Mouse (Mus musculus) MEL-GATA-1-ER (cell line): ENCODE data around the gene Sgta.
"Not testable (repeated sequence)": the region's sequence is repeated elsewhere in the genome, so short reads cannot be mapped to it uniquely, and the experiment has no call there.

Experiments
- DNase-seq: peaks from one replicate; pipeline ENCODE4 v3.0.0-alpha.2; 2012; ENCODE audit warnings: low read depth; ENCODE audit errors: extremely low read depth

Sgta gene

GRCm38 (mm10) chr10:81058896-81059295 lies 1.1 kb downstream of the Sgta start:
- DNase-seq, result no peak

GRCm38 (mm10) chr10:81057406-81058130 lies 2.4 kb downstream of the Sgta start:
- DNase-seq, result no peak

GRCm38 (mm10) chr10:81055802-81056340 lies 4.1 kb downstream of the Sgta start:
- DNase-seq, result not testable (repeated sequence)

- DNase-seq, result no peak
Measured at GRCm38 (mm10) chr10:81055169-81055568, 4.8 kb downstream of the Sgta start.

- DNase-seq, result no peak
Measured at GRCm38 (mm10) chr10:81052577-81052976, 7.4 kb downstream of the Sgta start.

GRCm38 (mm10) chr10:81051133-81051532 lies 8.8 kb downstream of the Sgta start:
- no peak for DNase-seq

GRCm38 (mm10) chr10:81050645-81051044 lies 9.3 kb downstream of the Sgta start:
- DNase-seq, result no peak

- DNase-seq, result not testable (repeated sequence)
Measured at GRCm38 (mm10) chr10:81045246-81045645, 14.7 kb downstream of the Sgta start.

GRCm38 (mm10) chr10:81041458-81042175 lies 18.4 kb downstream of the Sgta start:
- DNase-seq, result peak; percentile 32

- peak; percentile 98 for DNase-seq
Measured at GRCm38 (mm10) chr10:81036988-81037580, 22.9 kb downstream of the Sgta start, which contains the start of gene Slc39a3. Slc39a3 (minus strand) TSS chr10:81037426.

GRCm38 (mm10) chr10:81036251-81036650 lies 23.7 kb downstream of the Sgta start:
- DNase-seq, result peak; percentile 35

- DNase-seq, result no peak
Measured at GRCm38 (mm10) chr10:81033586-81033985, 26.4 kb downstream of the Sgta start.

- no peak for DNase-seq
Measured at GRCm38 (mm10) chr10:81029031-81029430, 30.9 kb downstream of the Sgta start.

- DNase-seq, result no peak
Measured at GRCm38 (mm10) chr10:81028219-81028618, 31.8 kb downstream of the Sgta start.

- no peak for DNase-seq
Measured at GRCm38 (mm10) chr10:81027331-81027730, 32.6 kb downstream of the Sgta start.

- DNase-seq, result no peak
Measured at GRCm38 (mm10) chr10:81026857-81027256, 33.1 kb downstream of the Sgta start.

GRCm38 (mm10) chr10:81025639-81026275 lies 34.2 kb downstream of the Sgta start, which contains the start of gene Diras1:
Diras1 (minus strand) TSS chr10:81025662.
- DNase-seq, result no peak

GRCm38 (mm10) chr10:81025047-81025621 lies 34.8 kb downstream of the Sgta start:
- DNase-seq, result no peak

- DNase-seq, result no peak
Measured at GRCm38 (mm10) chr10:81024346-81024937, 35.5 kb downstream of the Sgta start.

- DNase-seq, result no peak
Measured at GRCm38 (mm10) chr10:81022744-81023143, 37.2 kb downstream of the Sgta start.
